In genomic region chr5:149402029-149402428, GRCm38 (mm10) we compare ENCODE assay signal across 19 mouse cellular contexts. TPM values are rescaled to one million over a fixed set of nuclear protein-coding genes. Genes with fewer than 3 reads are reported as not detected.
"Had no signal": no experiment of that assay in that cellular context is flagged by ENCODE, and none has a peak within 500 bp of the region (broad histone marks: within the 10 kb centered on the region; RNA-seq: fewer than 3 reads in every experiment).

No protein-coding gene starts in this region.

- H3K27ac ChIP-seq: kidney, postnatal 0 days; left cerebral cortex, adult 2 months; liver, embryonic 13.5 days; macrophage; midbrain, embryonic 12.5 days; midbrain, embryonic 15.5 days; neural tube, embryonic 13.5 days; stomach, embryonic 15.5 days had no signal

- H3K4me1 ChIP-seq: midbrain, embryonic 12.5 days; neural tube, embryonic 13.5 days had no signal

- H3K9ac ChIP-seq: liver, embryonic 13.5 days; midbrain, embryonic 12.5 days; midbrain, embryonic 15.5 days; neural tube, embryonic 13.5 days; stomach, embryonic 15.5 days had no signal

- H3K4me3 ChIP-seq: left cerebral cortex, adult 2 months; liver, embryonic 13.5 days; midbrain, embryonic 12.5 days; midbrain, embryonic 15.5 days; neural tube, embryonic 13.5 days; stomach, embryonic 15.5 days had no signal

- H3K27me3 ChIP-seq: liver, embryonic 13.5 days; midbrain, embryonic 12.5 days; midbrain, embryonic 15.5 days; neural tube, embryonic 13.5 days; stomach, embryonic 15.5 days had no signal

- H3K4me2 ChIP-seq: liver, embryonic 13.5 days; midbrain, embryonic 12.5 days; midbrain, embryonic 15.5 days; neural tube, embryonic 13.5 days; stomach, embryonic 15.5 days had no signal

- DNase-seq: kidney, adult 2 months; kidney, postnatal 36 days; layer of hippocampus, postnatal 36 days; liver, embryonic 13.5 days; retina, postnatal 1 day; right cerebral cortex, postnatal 25 days; spleen, adult 18-20 months had no signal

- H3K36me3 ChIP-seq: liver, embryonic 13.5 days; midbrain, embryonic 12.5 days; midbrain, embryonic 15.5 days; neural tube, embryonic 13.5 days; stomach, embryonic 15.5 days had no signal

- ATAC-seq: intestine, postnatal 0 days; midbrain, embryonic 15.5 days had no signal

- H3K9me3 ChIP-seq: midbrain, embryonic 12.5 days; midbrain, embryonic 15.5 days; neural tube, embryonic 13.5 days; stomach, embryonic 15.5 days had no signal

RNA-seq across cellular contexts. Expression of gene Medag, which starts 9.5 kb away (rescaled TPM):
- total RNA-seq: megakaryocyte, adult 5-6 weeks; neutrophil, adult 5-6 weeks had no signal
- polyA plus RNA-seq: macrophage had no signal

RNA-seq across cellular contexts. Expression of gene Tex26, which starts 37.4 kb away (rescaled TPM):
- total RNA-seq: liver, adult 2 months; megakaryocyte, adult 5-6 weeks; neutrophil, adult 5-6 weeks had no signal
- polyA plus RNA-seq: kidney, adult 2 months; liver, adult 2 months; liver, embryonic 16.5 days; macrophage had no signal
